In the genomic region with DNA sequence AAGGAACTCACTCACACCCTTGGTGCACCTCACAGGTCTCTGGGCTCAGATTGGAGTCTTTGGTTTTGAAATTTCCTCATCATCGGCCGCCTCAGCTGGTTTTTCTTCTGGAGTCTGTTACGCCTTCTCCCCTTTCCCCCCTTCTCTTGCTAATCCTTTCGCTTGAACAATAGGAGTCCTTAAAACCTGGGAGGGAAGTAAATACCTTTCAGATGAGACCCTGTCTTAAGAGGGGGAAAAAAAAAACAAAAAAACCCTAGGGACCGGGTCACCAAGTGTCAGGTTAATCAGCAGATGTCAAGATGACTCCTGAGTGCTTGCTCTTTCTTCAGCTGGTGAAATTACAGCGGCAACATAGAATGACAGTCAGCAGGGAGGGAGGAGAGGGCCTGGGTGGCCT, we compare ENCODE assay signal across 20 mouse cellular contexts. TPM values are rescaled to one million over a fixed set of nuclear protein-coding genes. Genes with fewer than 3 reads are reported as not detected.
A peak's percentile ranks its signal among the peaks of the same experiment; 100 is the strongest.
DNase-seq lines count a peak whose midpoint lies in the region; ATAC-seq and TF ChIP-seq lines count a peak whose summit lies in the region.
"Had no signal": no experiment of that assay in that cellular context is flagged by ENCODE, and none has a peak within 500 bp of the region (broad histone marks: within the 10 kb centered on the region; RNA-seq: fewer than 3 reads in every experiment).

No protein-coding gene starts in this region.

- 39% methylated on average over 6 of the region's 6 CpGs for WGBS in lung, embryonic 16.5 days
- 25% methylated on average over 6 of the region's 6 CpGs for WGBS in embryonic facial prominence, embryonic 14.5 days
- 43% methylated on average over 6 of the region's 6 CpGs for WGBS in stomach, embryonic 15.5 days

- DNase-seq in lung, adult 18-20 months: no peak
- DNase-seq in ES-E14 (ENCODE audit: low read depth, low spot score): no peak
- peak; percentile 57 for DNase-seq in embryonic facial prominence, embryonic 14.5 days (ENCODE audit: low spot score)
- DNase-seq in right cerebral cortex, postnatal 36 days (ENCODE audit: low spot score in 2 of 2): no peak
- no peak for DNase-seq in adrenal gland, adult 2 months
- DNase-seq: cerebellum, adult 2 months; gastrocnemius, adult 2 months; heart, postnatal 14 days; kidney, postnatal 14 days; layer of hippocampus, postnatal 36 days; liver; midbrain, embryonic 14.5 days; right cerebral cortex, postnatal 25 days; thymus, postnatal 4 days had no signal

- no peaks in the 10 kb centered on the region for H3K36me3 ChIP-seq in lung, embryonic 16.5 days (ENCODE audit: control insufficient read depth, insufficient read depth, low read length)
- H3K36me3 ChIP-seq in ES-E14 (ENCODE audit: control insufficient read depth, insufficient read depth, low read length, poor library complexity, severe bottlenecking): peaks cover 6% of the 10 kb centered on the region; the same call in 1 of the 2 replicates
- H3K36me3 ChIP-seq in embryonic facial prominence, embryonic 14.5 days (ENCODE audit: control insufficient read depth, insufficient read depth, low read length): no peaks in the 10 kb centered on the region
- no peaks in the 10 kb centered on the region for H3K36me3 ChIP-seq in stomach, embryonic 15.5 days
- H3K36me3 ChIP-seq: hindbrain, embryonic 12.5 days had no signal

- no peak for ATAC-seq in lung, embryonic 16.5 days (ENCODE audit: low read depth)
- ATAC-seq in embryonic facial prominence, embryonic 14.5 days (ENCODE audit: low read depth): peak; percentile 2; the same call in 1 of the 2 replicates
- no peak for ATAC-seq in stomach, embryonic 15.5 days (ENCODE audit: insufficient read depth, low FRiP score, low read depth)
- ATAC-seq: forebrain, embryonic 16.5 days had no signal

- H3K27ac ChIP-seq in lung, embryonic 16.5 days (ENCODE audit: low read length): peak overlapping the region; percentile 53
- H3K27ac ChIP-seq in ES-E14 (ENCODE audit: insufficient read depth, low read depth, low read length, poor library complexity, severe bottlenecking): peak overlapping the region; percentile 92
- peak overlapping the region; percentile 52 for H3K27ac ChIP-seq in embryonic facial prominence, embryonic 14.5 days (replicated peaks; ENCODE audit: low read depth, low read length)
- peak overlapping the region; percentile 81 for H3K27ac ChIP-seq in stomach, embryonic 15.5 days
- H3K27ac ChIP-seq: gastrocnemius, adult 2 months; hindbrain, embryonic 12.5 days; layer of hippocampus, adult 2 months had no signal

- peaks cover 37% of the 10 kb centered on the region for H3K4me1 ChIP-seq in lung, embryonic 16.5 days (replicated peaks; ENCODE audit: control insufficient read depth, insufficient read depth, low read length)
- peaks cover 32 to 48% of the 10 kb centered on the region in 2 experiments for H3K4me1 ChIP-seq in ES-E14 (ENCODE audit: control insufficient read depth in 2 of 2, insufficient read depth in 2 of 2, low read length in 2 of 2, poor library complexity in 1 of 2)
- H3K4me1 ChIP-seq in embryonic facial prominence, embryonic 14.5 days (ENCODE audit: control insufficient read depth, insufficient read depth, low read length): peaks cover 16% of the 10 kb centered on the region
- H3K4me1 ChIP-seq in stomach, embryonic 15.5 days: peaks cover 27% of the 10 kb centered on the region

- no peak overlapping the region for H3K4me3 ChIP-seq in lung, embryonic 16.5 days (ENCODE audit: low read length)
- H3K4me3 ChIP-seq in ES-E14 (ENCODE audit: insufficient read depth in 1 of 2, low read depth in 1 of 2, low read length in 2 of 2, poor library complexity in 1 of 2, severe bottlenecking in 1 of 2): peak overlapping the region; percentile 8 to 31; a peak in 3 of 4 replicates
- no peak overlapping the region for H3K4me3 ChIP-seq in embryonic facial prominence, embryonic 14.5 days (ENCODE audit: low read depth, low read length)
- no peak overlapping the region for H3K4me3 ChIP-seq in stomach, embryonic 15.5 days (replicated peaks)
- H3K4me3 ChIP-seq: gastrocnemius, adult 2 months; hindbrain, embryonic 12.5 days; layer of hippocampus, adult 2 months had no signal

- in situ Hi-C loops in ES-E14 (cut with MboI; ENCODE audit: low sequenced_read_pairs in 2 of 2, unreplicated experiment in 2 of 2): no loop called here

- no peaks in the 10 kb centered on the region for H3K9me3 ChIP-seq in lung, embryonic 16.5 days (ENCODE audit: control insufficient read depth, low read length)
- H3K9me3 ChIP-seq in ES-E14 (ENCODE audit: control insufficient read depth, insufficient read depth, low read depth, low read length): no peaks in the 10 kb centered on the region
- H3K9me3 ChIP-seq in embryonic facial prominence, embryonic 14.5 days (ENCODE audit: control insufficient read depth, low read length): no peaks in the 10 kb centered on the region
- no peaks in the 10 kb centered on the region for H3K9me3 ChIP-seq in stomach, embryonic 15.5 days
- H3K9me3 ChIP-seq: hindbrain, embryonic 12.5 days had no signal

- no peak overlapping the region for H3K9ac ChIP-seq in lung, embryonic 16.5 days (ENCODE audit: low read length)
- H3K9ac ChIP-seq in ES-E14 (ENCODE audit: insufficient read depth, low read depth, low read length, poor library complexity, severe bottlenecking): no peak overlapping the region; the same call in 1 of the 2 replicates
- H3K9ac ChIP-seq in embryonic facial prominence, embryonic 14.5 days (ENCODE audit: low read depth, low read length): no peak overlapping the region
- H3K9ac ChIP-seq in stomach, embryonic 15.5 days: no peak overlapping the region
- H3K9ac ChIP-seq: hindbrain, embryonic 12.5 days had no signal

- H3K4me2 ChIP-seq in lung, embryonic 16.5 days (ENCODE audit: low read depth, low read length): no peak overlapping the region
- no peak overlapping the region for H3K4me2 ChIP-seq in embryonic facial prominence, embryonic 14.5 days (ENCODE audit: low read depth, low read length)
- H3K4me2 ChIP-seq in stomach, embryonic 15.5 days: no peak overlapping the region
- H3K4me2 ChIP-seq: heart, embryonic 11.5 days; hindbrain, embryonic 12.5 days had no signal

- H3K27me3 ChIP-seq in lung, embryonic 16.5 days (ENCODE audit: control insufficient read depth, insufficient read depth, low read depth, low read length): no peaks in the 10 kb centered on the region
- H3K27me3 ChIP-seq in embryonic facial prominence, embryonic 14.5 days (replicated peaks; ENCODE audit: control insufficient read depth, insufficient read depth, low read length): no peaks in the 10 kb centered on the region
- no peaks in the 10 kb centered on the region for H3K27me3 ChIP-seq in stomach, embryonic 15.5 days (replicated peaks)
- H3K27me3 ChIP-seq: hindbrain, embryonic 12.5 days had no signal

TF ChIP-seq in ES-E14, 5 proteins besides CTCF, POLR2A, EP300 and RAD21:
- TF ChIP-seq HCFC1 (IDR thresholded peaks at IDR 0.05; ENCODE audit: borderline replicate concordance, insufficient read depth, low read length) (no peak), ZC3H11A (IDR thresholded peaks at IDR 0.05; ENCODE audit: borderline replicate concordance, low read depth, low read length) (no peak), MAFK (IDR thresholded peaks at IDR 0.05; ENCODE audit: insufficient read depth, low read depth, low read length) (no peak), ZNF384 (IDR thresholded peaks at IDR 0.05; ENCODE audit: low read depth, low read length) (peak; percentile 82), CHD2 (IDR thresholded peaks at IDR 0.05; ENCODE audit: low read depth, low read length) (no peak)

RNA-seq across cellular contexts. Expression of gene Cdh1, which starts 14.0 kb away (rescaled TPM):
- polyA plus RNA-seq in lung, embryonic 16.5 days (2015; fragmentation: Nextera tagmentation; extraction: Ambion mirVana): 157 and 162 TPM in 2 replicates
- total RNA-seq in ES-E14 (2012; rRNA removed): 254 and 424 TPM in 2 replicates
- 37.3 and 47.5 TPM in 2 replicates for polyA plus RNA-seq in embryonic facial prominence, embryonic 14.5 days (2014; fragmentation: Nextera tagmentation; extraction: Ambion mirVana)
- 163 and 189 TPM in 2 replicates for polyA plus RNA-seq in stomach, embryonic 15.5 days (2015; fragmentation: Nextera tagmentation; extraction: Ambion mirVana)
- total RNA-seq in adrenal gland, adult 2 months (2021): under 1 TPM; 0.14 to 0.23 TPM
- polyA plus RNA-seq in adrenal gland, adult 2 months (2012; rRNA removed): 0.08 and 0.09 TPM in 2 replicates

RNA-seq across cellular contexts. Expression of gene Gm10073, which starts 43.9 kb away (rescaled TPM):
- 10.5 and 19.9 TPM in 2 replicates for polyA plus RNA-seq in lung, embryonic 16.5 days (2015; fragmentation: Nextera tagmentation; extraction: Ambion mirVana)
- 83.5 and 86.5 TPM in 2 replicates for total RNA-seq in ES-E14 (2012; rRNA removed)
- polyA plus RNA-seq in embryonic facial prominence, embryonic 14.5 days (2014; fragmentation: Nextera tagmentation; extraction: Ambion mirVana): 11.4 and 13.7 TPM in 2 replicates
- polyA plus RNA-seq in stomach, embryonic 15.5 days (2015; fragmentation: Nextera tagmentation; extraction: Ambion mirVana): 11.0 and 48.1 TPM in 2 replicates
- 100 to 1,000 TPM in 1 of 2 experiments, 10 to 100 TPM in 1; 71.9 to 145 TPM for total RNA-seq in adrenal gland, adult 2 months (2021)
- polyA plus RNA-seq in adrenal gland, adult 2 months (2012; rRNA removed): 50.1 and 65.3 TPM in 2 replicates

Comparison
In these comparisons a context has a peak if more than half of its experiments do, and no peak if none do; other contexts are left out.
1. H3K4me3 ChIP-seq: peak in ES-E14 (2 of 2); none in lung, embryonic 16.5 days (single experiment), embryonic facial prominence, embryonic 14.5 days (single experiment) and stomach, embryonic 15.5 days (single experiment).
2. RNA of gene Cdh1, which starts 14.0 kb away (polyA plus RNA-seq): 163 to 189 TPM in stomach, embryonic 15.5 days, 157 to 162 TPM in lung, embryonic 16.5 days and 37.3 to 47.5 TPM in embryonic facial prominence, embryonic 14.5 days; 0.08 to 0.09 TPM in adrenal gland, adult 2 months; every median in the first group is over 10 times any median in the second.
3. Peak in every context shown above with its lines, with median percentiles within 50 percentile points of each other: H3K27ac ChIP-seq.